Mouse (Mus musculus) CH12.LX (cell line): ENCODE results near the gene Tram2. TPM values are rescaled to one million over a fixed set of nuclear protein-coding genes. Genes with fewer than 3 reads are reported as not detected.
A peak's percentile ranks its signal among the peaks of the same experiment; 100 is the strongest.

Experiments
- DNase-seq: peaks from one replicate; pipeline ENCODE4 v3.0.0-alpha.2; 2013; ENCODE audit errors: extremely low read depth
- H3K27ac ChIP-seq: 2 replicates; pipeline ENCODE4 v1.5.1; 2012; ENCODE audit warnings: low read depth, mild to moderate bottlenecking, control low read depth, moderate library complexity; ENCODE audit not compliant: insufficient read depth
- H3K27me3 ChIP-seq: replicated peaks from 2 replicates; pipeline ENCODE3; 2012; ENCODE audit warnings: inconsistent platforms
- H3K36me3 ChIP-seq, 2 experiments: replicated peaks in 1 of 2; 2 replicates each; pipeline versions ENCODE3 to v1.6.1; 2012; ENCODE audit warnings: inconsistent platforms in 1 of 2, low read length in 1 of 2, mild to moderate bottlenecking in 1 of 2, mixed read lengths in 1 of 2, moderate library complexity in 1 of 2; ENCODE audit not compliant: control insufficient read depth in 1 of 2, insufficient read depth in 1 of 2
- H3K4me1 ChIP-seq, 2 experiments: 2 replicates each; pipeline ENCODE4 v1.6.1; 2012; ENCODE audit warnings: inconsistent platforms in 1 of 2, moderate library complexity in 1 of 2; ENCODE audit not compliant: insufficient read depth in 2 of 2, control insufficient read depth in 1 of 2
- H3K4me2 ChIP-seq: 2 replicates; pipeline ENCODE4 v1.6.1; 2012; ENCODE audit warnings: low read depth, mild to moderate bottlenecking, control low read depth; ENCODE audit not compliant: poor library complexity, insufficient read depth, severe bottlenecking
- H3K4me3 ChIP-seq, 3 experiments: fragments of 150-350 bp in 1 of 3; sonication (generic) in 1 of 3; replicated peaks in 1 of 3; 2 replicates each; pipeline versions ENCODE3 to v1.5.1; 2011 to 2012; ENCODE audit warnings: low read depth in 2 of 3, low read length in 2 of 3, mild to moderate bottlenecking in 2 of 3, moderate library complexity in 2 of 3, control low read depth in 1 of 3, improper control_type of control experiment in 1 of 3, inconsistent platforms in 1 of 3, mixed read lengths in 1 of 3; ENCODE audit not compliant: poor library complexity in 1 of 3
- H3K79me2 ChIP-seq: replicated peaks from 2 replicates; pipeline ENCODE4 v1.6.1; 2012; ENCODE audit warnings: mild to moderate bottlenecking, moderate library complexity; ENCODE audit not compliant: control insufficient read depth, poor library complexity, insufficient read depth, severe bottlenecking; ENCODE audit errors: extremely low read depth
- H3K9ac ChIP-seq: 2 replicates; pipeline ENCODE4 v1.6.1; 2012; ENCODE audit warnings: low read depth, mild to moderate bottlenecking, control low read depth, moderate library complexity; ENCODE audit not compliant: insufficient read depth
- H3K9me3 ChIP-seq: replicated peaks from 2 replicates; pipeline ENCODE3; 2012; ENCODE audit warnings: low read length, inconsistent platforms, mixed read lengths
- BHLHE40 ChIP-seq: IDR thresholded peaks from 2 replicates; pipeline ENCODE4 v1.6.1; 2011; ENCODE audit warnings: mild to moderate bottlenecking, low read depth, low read length, improper control_type of control experiment
- CHD1 ChIP-seq: IDR thresholded peaks from 2 replicates; pipeline ENCODE4 v1.6.1; 2012; ENCODE audit warnings: low read depth, low read length, improper control_type of control experiment, inconsistent platforms
- CTCF ChIP-seq, 2 experiments: IDR thresholded peaks in 1 of 2; conservative IDR thresholded peaks in 1 of 2; 2 replicates each; pipeline ENCODE4 v1.5.1; 2011 to 2012; ENCODE audit warnings: low read depth in 2 of 2, low read length in 2 of 2, improper control_type of control experiment in 1 of 2, inconsistent platforms in 1 of 2, mild to moderate bottlenecking in 1 of 2, moderate library complexity in 1 of 2
- ELF1 ChIP-seq: IDR thresholded peaks from 2 replicates; pipeline ENCODE4 v1.6.1; 2014; ENCODE audit warnings: low read depth, mild to moderate bottlenecking, inconsistent platforms, low read length, improper control_type of control experiment
- MAX ChIP-seq: IDR thresholded peaks from 2 replicates; pipeline ENCODE4 v1.6.1; 2011; ENCODE audit warnings: low read length, improper control_type of control experiment
- MXI1 ChIP-seq: IDR thresholded peaks from 2 replicates; pipeline ENCODE4 v1.6.1; 2011; ENCODE audit warnings: mild to moderate bottlenecking, low read depth, low read length, improper control_type of control experiment
- NELFE ChIP-seq: IDR thresholded peaks from 2 replicates; pipeline ENCODE4 v1.6.1; 2011; ENCODE audit warnings: low read depth, low read length, improper control_type of control experiment
- POLR2AphosphoS2 ChIP-seq: IDR thresholded peaks from 2 replicates; pipeline ENCODE4 v1.6.1; 2011; ENCODE audit warnings: low read depth, low read length, improper control_type of control experiment
- USF1 ChIP-seq: IDR thresholded peaks from 2 replicates; pipeline ENCODE4 v1.6.1; 2014; ENCODE audit warnings: low read depth, mild to moderate bottlenecking, inconsistent platforms, low read length, improper control_type of control experiment
- dilution Hi-C: fragments of 300-500 bp; cut with MboI; formaldehyde crosslinking; loops from 2 replicates; pipeline ENCODE4 v1.14.3; 2020; ENCODE audit warnings: low sequenced_read_pairs; ENCODE audit not compliant: extremely low pct_unique_long_range_greater_than_20kb, extremely low pct_ligation_motif_present
- in situ Hi-C: fragments of 300-500 bp; cut with MboI; formaldehyde crosslinking; loops from 3 replicates; pipeline ENCODE4 v1.14.3; 2019; ENCODE audit warnings: low sequenced_read_pairs, low pct_ligation_motif_present, low pct_unique_long_range_greater_than_20kb, mixed read lengths
- polyA plus RNA-seq: library from polyadenylated mRNA; unstranded; fragments of >175 nt; gene quantifications from 2 replicates; pipeline ENCODE4 v1.2.1, GENCODE M21; 2012; ENCODE audit warnings: low read depth; ENCODE audit not compliant: insufficient read length
- total RNA-seq, 2 experiments: library from RNA; depleted of rRNA; stranded (reverse); fragments of 300-350 nt in 1 of 2; fragments of >200 nt in 1 of 2; gene quantifications; 2 replicates each; pipeline ENCODE4 v1.2.3; 2012 to 2014

Gene Tram2
- total and polyA plus RNA-seq, 3 experiments, result 1.9 to 6.6 (median 2.4) TPM

GRCm38 (mm10) chr1:20986378-20987056 is 92.5 kb downstream of the Tram2 start:
- no peaks in the 10 kb centered on the region for H3K9me3 ChIP-seq
- TF ChIP-seq BHLHE40, result no peak
- TF ChIP-seq MXI1, result no peak
- no peak for TF ChIP-seq CTCF (conservative IDR thresholded peaks at IDR 0.05 in 1 of 2, IDR thresholded peaks at IDR 0.05 in 1 of 2; ENCODE audit: low read depth in 2 of 2, low read length in 2 of 2)
- no peak for TF ChIP-seq USF1
- no peak for TF ChIP-seq ELF1
- no peak for TF ChIP-seq MAX
- TF ChIP-seq POLR2AphosphoS2, result no peak
- in situ Hi-C loops, result no loop called here
- no peak overlapping the region for H3K27ac ChIP-seq
- no peak overlapping the region for H3K9ac ChIP-seq
- no peaks in the 10 kb centered on the region for H3K36me3 ChIP-seq
- no peak overlapping the region for H3K4me2 ChIP-seq
- no peak for DNase-seq
- H3K79me2 ChIP-seq, result no peaks in the 10 kb centered on the region
- dilution Hi-C loops, result no loop called here
- peaks cover 5 to 34% of the 10 kb centered on the region in 2 experiments; a peak in 3 of 4 replicates for H3K4me1 ChIP-seq
- no peak overlapping the region for H3K4me3 ChIP-seq
- H3K27me3 ChIP-seq, result no peaks in the 10 kb centered on the region

- Histone ChIP-seq H3K4me3 (no peak overlapping the region), H3K36me3 (no peaks in the 10 kb centered on the region), H3K27ac (no peak overlapping the region), H3K4me1 (peaks cover 5 to 34% of the 10 kb centered on the region in 2 experiments; a peak in 3 of 4 replicates), H3K9me3 (no peaks in the 10 kb centered on the region), H3K9ac (no peak overlapping the region), H3K27me3 (no peaks in the 10 kb centered on the region), H3K4me2 (no peak overlapping the region), H3K79me2 (no peaks in the 10 kb centered on the region)
- dilution Hi-C loops (no loop called here), in situ Hi-C loops (no loop called here)
- DNase-seq, result no peak
- TF ChIP-seq MAX (no peak), CHD1 (no peak)
These were observed 94.4 kb downstream of the Tram2 start for GRCm38 (mm10) chr1:20984582-20984981.

GRCm38 (mm10) chr1:20984103-20984502 is 94.9 kb downstream of the Tram2 start:
- Histone ChIP-seq H3K79me2 (no peaks in the 10 kb centered on the region), H3K27ac (no peak overlapping the region), H3K4me2 (no peak overlapping the region), H3K9ac (no peak overlapping the region), H3K27me3 (no peaks in the 10 kb centered on the region), H3K4me3 (no peak overlapping the region), H3K9me3 (no peaks in the 10 kb centered on the region), H3K36me3 (no peaks in the 10 kb centered on the region), H3K4me1 (peaks cover 5 to 34% of the 10 kb centered on the region in 2 experiments; a peak in 3 of 4 replicates)
- dilution Hi-C loops, result no loop called here
- TF ChIP-seq CTCF (conservative IDR thresholded peaks at IDR 0.05 in 1 of 2, IDR thresholded peaks at IDR 0.05 in 1 of 2; ENCODE audit: low read depth in 2 of 2, low read length in 2 of 2) (0 out of 4 replicates have a peak, but pooled peaks of 1 of the 2 experiments have one; percentile 8), NELFE (no peak)
- in situ Hi-C loops, result no loop called here
- no peak for DNase-seq
